Mouse (Mus musculus): ENCODE data around the gene E330021D16Rik. TPM values are rescaled to one million over a fixed set of nuclear protein-coding genes. Genes with fewer than 3 reads are reported as not detected.

E330021D16Rik gene
- polyA plus RNA-seq (2012): not detected in 2 replicates

GRCm38 (mm10) chr6:136415133-136415775 is at the start of gene E330021D16Rik:
Gene E330021D16Rik (minus strand): TSS chr6:136415569.
- no peak for TF ChIP-seq GATA1 (IDR thresholded peaks at IDR 0.05; ENCODE audit: low read length)

- TF ChIP-seq GATA1 (IDR thresholded peaks at IDR 0.05; ENCODE audit: low read length): no peak
Measured at GRCm38 (mm10) chr6:136465021-136465420, 49.7 kb upstream of the E330021D16Rik start.

- TF ChIP-seq GATA1 (IDR thresholded peaks at IDR 0.05; ENCODE audit: low read length): no peak
Measured at GRCm38 (mm10) chr6:136464121-136464621, 48.8 kb upstream of the E330021D16Rik start.

GRCm38 (mm10) chr6:136463491-136463890 is 48.1 kb upstream of the E330021D16Rik start:
- TF ChIP-seq GATA1 (IDR thresholded peaks at IDR 0.05; ENCODE audit: low read length): no peak

GRCm38 (mm10) chr6:136459156-136459555 is 43.8 kb upstream of the E330021D16Rik start:
- no peak for TF ChIP-seq GATA1 (IDR thresholded peaks at IDR 0.05; ENCODE audit: low read length)

- no peak for TF ChIP-seq GATA1 (IDR thresholded peaks at IDR 0.05; ENCODE audit: low read length)
Measured at GRCm38 (mm10) chr6:136456302-136456701, 40.9 kb upstream of the E330021D16Rik start.

- TF ChIP-seq GATA1 (IDR thresholded peaks at IDR 0.05; ENCODE audit: low read length): no peak
Measured at GRCm38 (mm10) chr6:136455696-136456095, 40.3 kb upstream of the E330021D16Rik start.

GRCm38 (mm10) chr6:136452623-136453022 is 37.3 kb upstream of the E330021D16Rik start:
- no peak for TF ChIP-seq GATA1 (IDR thresholded peaks at IDR 0.05; ENCODE audit: low read length)

- no peak for TF ChIP-seq GATA1 (IDR thresholded peaks at IDR 0.05; ENCODE audit: low read length)
Measured at GRCm38 (mm10) chr6:136450863-136451262, 35.5 kb upstream of the E330021D16Rik start.

- TF ChIP-seq GATA1 (IDR thresholded peaks at IDR 0.05; ENCODE audit: low read length): no peak
Measured at GRCm38 (mm10) chr6:136449930-136450329, 34.6 kb upstream of the E330021D16Rik start.

- TF ChIP-seq GATA1 (IDR thresholded peaks at IDR 0.05; ENCODE audit: low read length): no peak
Measured at GRCm38 (mm10) chr6:136449270-136449692, 33.9 kb upstream of the E330021D16Rik start.

- TF ChIP-seq GATA1 (IDR thresholded peaks at IDR 0.05; ENCODE audit: low read length): no peak
Measured at GRCm38 (mm10) chr6:136433573-136433972, 18.2 kb upstream of the E330021D16Rik start.

GRCm38 (mm10) chr6:136431896-136432248 is 16.5 kb upstream of the E330021D16Rik start:
- no peak for TF ChIP-seq GATA1 (IDR thresholded peaks at IDR 0.05; ENCODE audit: low read length)

GRCm38 (mm10) chr6:136431169-136431895 is 16.0 kb upstream of the E330021D16Rik start:
- TF ChIP-seq GATA1 (IDR thresholded peaks at IDR 0.05; ENCODE audit: low read length): no peak

GRCm38 (mm10) chr6:136429441-136429840 is 14.1 kb upstream of the E330021D16Rik start:
- TF ChIP-seq GATA1 (IDR thresholded peaks at IDR 0.05; ENCODE audit: low read length): no peak

- TF ChIP-seq GATA1 (IDR thresholded peaks at IDR 0.05; ENCODE audit: low read length): no peak
Measured at GRCm38 (mm10) chr6:136428412-136428811, 13.0 kb upstream of the E330021D16Rik start.

GRCm38 (mm10) chr6:136427240-136427639 is 11.9 kb upstream of the E330021D16Rik start:
- TF ChIP-seq GATA1 (IDR thresholded peaks at IDR 0.05; ENCODE audit: low read length): no peak
